Mouse (Mus musculus): ENCODE data around the gene Cep19.
"Not testable (repeated sequence)": the region's sequence is repeated elsewhere in the genome, so short reads cannot be mapped to it uniquely, and the experiment has no call there.

Gene Cep19

GRCm38 (mm10) chr16:32099638-32100150 lies at the start of gene Cep19, which contains the start of gene Pigx:
Gene Cep19 (plus strand): TSS chr16:32099800.
Gene Pigx (minus strand): TSS chr16:32099740.
- in situ Hi-C loops (cut with MboI, MseI): no loop called here

- in situ Hi-C loops (cut with MboI, MseI): loop anchor here (10.0 kb wide), 1 partner anchor 1314 kb away; no protein-coding TSS in a partner anchor
Measured at GRCm38 (mm10) chr16:32058817-32059216, 40.8 kb upstream of the Cep19 start.

GRCm38 (mm10) chr16:32059840-32060523 lies 39.6 kb upstream of the Cep19 start:
- in situ Hi-C loops (cut with MboI, MseI): loop anchor here (10.0 kb wide), 1 partner anchor 1315 kb away; no protein-coding TSS in a partner anchor

- in situ Hi-C loops (cut with MboI, MseI): no loop called here
Measured at GRCm38 (mm10) chr16:32062226-32062625, 37.4 kb upstream of the Cep19 start.

- in situ Hi-C loops (cut with MboI, MseI): no loop called here
Measured at GRCm38 (mm10) chr16:32063900-32064299, 35.7 kb upstream of the Cep19 start.

GRCm38 (mm10) chr16:32066899-32067298 lies 32.7 kb upstream of the Cep19 start:
- in situ Hi-C loops (cut with MboI, MseI): no loop called here

GRCm38 (mm10) chr16:32068389-32069300 lies 31.0 kb upstream of the Cep19 start:
- in situ Hi-C loops (cut with MboI, MseI): no loop called here

- in situ Hi-C loops (cut with MboI, MseI): loop anchor here (10.0 kb wide), 1 partner anchor 405 kb away; the partner anchor contains the start of gene Dlg1
Measured at GRCm38 (mm10) chr16:32070070-32070469, 29.5 kb upstream of the Cep19 start.

GRCm38 (mm10) chr16:32075762-32076161 lies 23.8 kb upstream of the Cep19 start:
- in situ Hi-C loops (cut with MboI, MseI): loop anchor here (10.0 kb wide), 1 partner anchor 411 kb away; the partner anchor contains the start of gene Dlg1

- in situ Hi-C loops (cut with MboI, MseI): loop anchor here (10.0 kb wide), 1 partner anchor 412 kb away; the partner anchor contains the start of gene Dlg1
Measured at GRCm38 (mm10) chr16:32076406-32076805, 23.2 kb upstream of the Cep19 start.

- in situ Hi-C loops (cut with MboI, MseI): loop anchor here (10.0 kb wide), 1 partner anchor 413 kb away; the partner anchor contains the start of gene Dlg1
Measured at GRCm38 (mm10) chr16:32077648-32078407, 21.8 kb upstream of the Cep19 start.

GRCm38 (mm10) chr16:32078408-32078990 lies 21.1 kb upstream of the Cep19 start:
- in situ Hi-C loops (cut with MboI, MseI): loop anchor here (10.0 kb wide), 1 partner anchor 414 kb away; the partner anchor contains the start of gene Dlg1

- in situ Hi-C loops (cut with MboI, MseI): loop anchor here (10.0 kb wide), 1 partner anchor 414 kb away; the partner anchor contains the start of gene Dlg1
Measured at GRCm38 (mm10) chr16:32078991-32079511, 20.5 kb upstream of the Cep19 start, which contains the start of gene Pak2. Gene Pak2 (minus strand): TSS chr16:32079342.

GRCm38 (mm10) chr16:32087629-32088443 lies 11.8 kb upstream of the Cep19 start:
- in situ Hi-C loops (cut with MboI, MseI): no loop called here

- in situ Hi-C loops (cut with MboI, MseI): loop anchor here (5.0 kb wide), 1 partner anchor 49 kb away; no protein-coding TSS in a partner anchor
Measured at GRCm38 (mm10) chr16:32091466-32091865, 8.1 kb upstream of the Cep19 start.

GRCm38 (mm10) chr16:32097757-32098156 lies 1.8 kb upstream of the Cep19 start:
- in situ Hi-C loops (cut with MboI, MseI): not testable (repeated sequence)

GRCm38 (mm10) chr16:32098897-32099637 lies 533 bp upstream of the Cep19 start:
- in situ Hi-C loops (cut with MboI, MseI): no loop called here

GRCm38 (mm10) chr16:32102295-32102694 lies 2.7 kb downstream of the Cep19 start:
- in situ Hi-C loops (cut with MboI, MseI): no loop called here

- in situ Hi-C loops (cut with MboI, MseI): no loop called here
Measured at GRCm38 (mm10) chr16:32105698-32106097, 6.1 kb downstream of the Cep19 start.
